Mouse (Mus musculus) erythroblast, embryonic 14.5 days (primary cell): ENCODE measurements around the gene Tm7sf2.

Experiments used
- GATA1 ChIP-seq: IDR thresholded peaks from 2 replicates; pipeline ENCODE4 v1.6.1; 2012; ENCODE audit warnings: low read length, inconsistent platforms, mixed read lengths
- TAL1 ChIP-seq: IDR thresholded peaks from 3 replicates; pipeline ENCODE4 v1.6.1; 2012; ENCODE audit warnings: low read length, inconsistent platforms, mixed read lengths

DNA sequence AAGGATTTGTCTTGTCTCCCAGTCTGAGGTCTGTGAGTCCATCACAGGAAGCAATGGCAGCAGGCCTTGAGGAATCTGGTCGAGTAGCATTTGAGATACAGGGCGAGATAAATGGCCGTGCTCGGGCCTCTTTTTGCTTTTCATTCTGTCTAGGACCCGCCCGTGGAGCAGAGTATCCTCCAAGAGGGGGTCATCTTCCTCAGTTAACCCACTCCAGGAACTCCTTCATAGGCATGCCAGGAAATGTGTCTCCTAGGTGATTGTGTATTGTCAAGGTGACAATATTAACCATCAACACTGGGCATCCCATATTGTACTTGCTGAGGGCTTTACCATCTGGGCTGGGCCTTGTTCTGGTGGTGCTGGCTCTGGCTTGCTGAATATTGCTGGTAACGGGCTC is 25.9 kb upstream of the Tm7sf2 start, which contains the start of gene AC131692.1:
- no peak for TF ChIP-seq GATA1
- no peak for TF ChIP-seq TAL1
